Mouse (Mus musculus): ENCODE results near the gene Phgdh. TPM values are rescaled to one million over a fixed set of nuclear protein-coding genes. Genes with fewer than 3 reads are reported as not detected.

Gene Phgdh
- polyA plus RNA-seq, 1 experiment from 2014 or later: 206 TPM

GRCm38 (mm10) chr3:98368776-98369175 lies 29.0 kb upstream of the Phgdh start:
- Histone ChIP-seq H3K27ac (no peak overlapping the region), H3K36me3 (no peaks in the 10 kb centered on the region), H3K9ac (no peak overlapping the region), H3K9me3 (peaks cover 3% of the 10 kb centered on the region; the same call in 1 of the 2 replicates), H3K4me3 (no peak overlapping the region), H3K27me3 (replicated peaks) (no peaks in the 10 kb centered on the region), H3K4me1 (no peaks in the 10 kb centered on the region), H3K4me2 (replicated peaks) (no peak overlapping the region)
- no peak for ATAC-seq (ENCODE audit: low FRiP score, low read depth)
- 90% methylated on average over 2 of the region's 2 CpGs for WGBS

GRCm38 (mm10) chr3:98368283-98368682 lies 28.5 kb upstream of the Phgdh start:
- Histone ChIP-seq H3K9me3 (peaks cover 3% of the 10 kb centered on the region; the same call in 1 of the 2 replicates), H3K27ac (no peak overlapping the region), H3K9ac (no peak overlapping the region), H3K4me1 (no peaks in the 10 kb centered on the region), H3K27me3 (replicated peaks) (no peaks in the 10 kb centered on the region), H3K36me3 (no peaks in the 10 kb centered on the region), H3K4me3 (no peak overlapping the region), H3K4me2 (replicated peaks) (no peak overlapping the region)
- 63% methylated on average over 4 of the region's 4 CpGs for WGBS
- no peak for ATAC-seq (ENCODE audit: low FRiP score, low read depth)

GRCm38 (mm10) chr3:98366823-98367222 lies 27.0 kb upstream of the Phgdh start:
- Histone ChIP-seq H3K27me3 (replicated peaks) (no peaks in the 10 kb centered on the region), H3K36me3 (no peaks in the 10 kb centered on the region), H3K9me3 (peaks cover 3% of the 10 kb centered on the region; the same call in 1 of the 2 replicates), H3K9ac (no peak overlapping the region), H3K4me2 (replicated peaks) (no peak overlapping the region), H3K27ac (no peak overlapping the region), H3K4me1 (no peaks in the 10 kb centered on the region), H3K4me3 (no peak overlapping the region)
- no peak for ATAC-seq (ENCODE audit: low FRiP score, low read depth)
- 86% methylated on average over 4 of the region's 4 CpGs for WGBS

GRCm38 (mm10) chr3:98366086-98366485 lies 26.3 kb upstream of the Phgdh start:
- no peak overlapping the region for H3K9ac ChIP-seq
- H3K4me2 ChIP-seq (replicated peaks): no peak overlapping the region
- H3K27me3 ChIP-seq (replicated peaks): no peaks in the 10 kb centered on the region
- 85% methylated on average over 3 of the region's 3 CpGs for WGBS
- no peak overlapping the region for H3K27ac ChIP-seq
- no peaks in the 10 kb centered on the region for H3K9me3 ChIP-seq
- no peaks in the 10 kb centered on the region for H3K4me1 ChIP-seq
- no peaks in the 10 kb centered on the region for H3K36me3 ChIP-seq
- no peak for ATAC-seq (ENCODE audit: low FRiP score, low read depth)
- H3K4me3 ChIP-seq: no peak overlapping the region

- Histone ChIP-seq H3K36me3 (no peaks in the 10 kb centered on the region), H3K9ac (no peak overlapping the region), H3K4me3 (no peak overlapping the region), H3K9me3 (no peaks in the 10 kb centered on the region), H3K4me1 (no peaks in the 10 kb centered on the region), H3K4me2 (replicated peaks) (no peak overlapping the region), H3K27ac (no peak overlapping the region), H3K27me3 (replicated peaks) (no peaks in the 10 kb centered on the region)
- ATAC-seq (ENCODE audit: low FRiP score, low read depth): 0 out of 2 replicates have a peak, but pooled peaks have one; percentile 44
- 36% methylated on average over 2 of the region's 2 CpGs for WGBS
Observed at GRCm38 (mm10) chr3:98362753-98363152, 23.0 kb upstream of the Phgdh start.

- no peak overlapping the region for H3K27ac ChIP-seq
- no peak overlapping the region for H3K4me2 ChIP-seq (replicated peaks)
- H3K9me3 ChIP-seq: no peaks in the 10 kb centered on the region
- no peak for ATAC-seq (ENCODE audit: low FRiP score, low read depth)
- H3K36me3 ChIP-seq: no peaks in the 10 kb centered on the region
- H3K27me3 ChIP-seq (replicated peaks): no peaks in the 10 kb centered on the region
- 0 out of 2 replicates have a peak, but pooled peaks cover 8% of the 10 kb centered on the region for H3K4me1 ChIP-seq
- H3K9ac ChIP-seq: no peak overlapping the region
- WGBS: 78% methylated on average over 3 of the region's 3 CpGs
- H3K4me3 ChIP-seq: no peak overlapping the region
Observed at GRCm38 (mm10) chr3:98356632-98357370, 17.0 kb upstream of the Phgdh start.

- no peaks in the 10 kb centered on the region for H3K36me3 ChIP-seq
- no peaks in the 10 kb centered on the region for H3K27me3 ChIP-seq (replicated peaks)
- ATAC-seq (ENCODE audit: low FRiP score, low read depth): peak; percentile 57; the same call in 1 of the 2 replicates
- H3K27ac ChIP-seq: no peak overlapping the region
- H3K4me3 ChIP-seq: no peak overlapping the region
- H3K4me2 ChIP-seq (replicated peaks): no peak overlapping the region
- H3K4me1 ChIP-seq: 0 out of 2 replicates have a peak, but pooled peaks cover 8% of the 10 kb centered on the region
- WGBS: 65% methylated on average over 6 of the region's 6 CpGs
- H3K9me3 ChIP-seq: no peaks in the 10 kb centered on the region
- no peak overlapping the region for H3K9ac ChIP-seq
Observed at GRCm38 (mm10) chr3:98356026-98356365, 16.2 kb upstream of the Phgdh start.

- 62% methylated on average over 10 of the region's 10 CpGs for WGBS
- Histone ChIP-seq H3K4me1 (0 out of 2 replicates have a peak, but pooled peaks cover 8% of the 10 kb centered on the region), H3K9me3 (no peaks in the 10 kb centered on the region), H3K27ac (no peak overlapping the region), H3K27me3 (replicated peaks) (no peaks in the 10 kb centered on the region), H3K36me3 (no peaks in the 10 kb centered on the region), H3K4me3 (no peak overlapping the region), H3K9ac (no peak overlapping the region), H3K4me2 (replicated peaks) (no peak overlapping the region)
- ATAC-seq (ENCODE audit: low FRiP score, low read depth): peak; percentile 84
Observed at GRCm38 (mm10) chr3:98355344-98356025, 15.7 kb upstream of the Phgdh start.

- Histone ChIP-seq H3K4me1 (0 out of 2 replicates have a peak, but pooled peaks cover 8% of the 10 kb centered on the region), H3K9ac (no peak overlapping the region), H3K36me3 (no peaks in the 10 kb centered on the region), H3K4me2 (replicated peaks) (no peak overlapping the region), H3K27ac (no peak overlapping the region), H3K9me3 (no peaks in the 10 kb centered on the region), H3K4me3 (no peak overlapping the region), H3K27me3 (replicated peaks) (no peaks in the 10 kb centered on the region)
- ATAC-seq (ENCODE audit: low FRiP score, low read depth): no peak
- 39% methylated on average over 7 of the region's 7 CpGs for WGBS
Observed at GRCm38 (mm10) chr3:98353892-98354291, 14.1 kb upstream of the Phgdh start.

GRCm38 (mm10) chr3:98348705-98349104 lies 8.9 kb upstream of the Phgdh start:
- ATAC-seq (ENCODE audit: low FRiP score, low read depth): peak; percentile 54; the same call in 1 of the 2 replicates
- WGBS: 22% methylated on average over 7 of the region's 8 CpGs
- Histone ChIP-seq H3K27ac (no peak overlapping the region), H3K4me1 (no peaks in the 10 kb centered on the region), H3K9me3 (no peaks in the 10 kb centered on the region), H3K36me3 (no peaks in the 10 kb centered on the region), H3K4me3 (no peak overlapping the region), H3K4me2 (replicated peaks) (no peak overlapping the region), H3K27me3 (replicated peaks) (no peaks in the 10 kb centered on the region), H3K9ac (no peak overlapping the region)

GRCm38 (mm10) chr3:98348106-98348505 lies 8.3 kb upstream of the Phgdh start:
- H3K27me3 ChIP-seq (replicated peaks): no peaks in the 10 kb centered on the region
- no peaks in the 10 kb centered on the region for H3K4me1 ChIP-seq
- H3K27ac ChIP-seq: no peak overlapping the region
- WGBS: 83% methylated on average over 6 of the region's 6 CpGs
- H3K4me2 ChIP-seq (replicated peaks): no peak overlapping the region
- H3K36me3 ChIP-seq: no peaks in the 10 kb centered on the region
- H3K9me3 ChIP-seq: no peaks in the 10 kb centered on the region
- H3K4me3 ChIP-seq: no peak overlapping the region
- no peak for ATAC-seq (ENCODE audit: low FRiP score, low read depth)
- H3K9ac ChIP-seq: no peak overlapping the region

- no peaks in the 10 kb centered on the region; the same call in 1 of the 2 replicates for H3K27me3 ChIP-seq (replicated peaks)
- H3K9ac ChIP-seq: no peak overlapping the region
- H3K4me1 ChIP-seq: peaks cover 9% of the 10 kb centered on the region
- 91% methylated on average over 3 of the region's 3 CpGs for WGBS
- no peak for ATAC-seq (ENCODE audit: low FRiP score, low read depth)
- no peak overlapping the region for H3K4me3 ChIP-seq
- H3K4me2 ChIP-seq (replicated peaks): no peak overlapping the region
- H3K27ac ChIP-seq: no peak overlapping the region
- H3K36me3 ChIP-seq: no peaks in the 10 kb centered on the region
- no peaks in the 10 kb centered on the region for H3K9me3 ChIP-seq
Observed at GRCm38 (mm10) chr3:98343235-98343634, 3.4 kb upstream of the Phgdh start.

Measured in neural tube, embryonic 12.5 days (tissue).